Mouse (Mus musculus): ENCODE measurements at regions not wholly inside any gene's neighbourhood (a gene's known extent, or its start where the extent isn't known, plus 50 kb on each side); places are given as distances from the start of the nearest gene placed in this dataset.

DNA sequence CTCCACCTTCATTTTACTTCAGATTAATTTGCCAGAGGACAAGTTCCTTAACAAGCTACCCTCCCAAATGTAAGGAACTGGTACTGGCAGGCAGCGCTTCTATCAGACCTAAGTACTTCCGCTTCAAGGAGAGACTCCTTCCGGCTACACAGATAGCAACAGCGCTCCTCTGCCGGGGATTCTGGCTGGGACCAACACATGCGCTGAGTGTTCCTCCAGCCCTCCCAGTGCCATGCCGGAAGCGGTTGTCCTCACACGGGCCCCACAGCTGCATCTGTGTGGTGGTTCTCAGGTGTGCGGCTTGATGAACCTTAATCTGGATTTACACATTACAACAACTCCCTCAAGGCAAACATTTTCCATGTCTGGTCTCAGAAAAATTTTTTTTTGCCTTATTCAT, 336.1 kb upstream of the Map3k7 start:
- H3K27ac ChIP-seq (replicated peaks): no peak overlapping the region
- no peak overlapping the region for H3K4me3 ChIP-seq (ENCODE audit: low read depth, low read length)
- H3K36me3 ChIP-seq (ENCODE audit: control insufficient read depth, insufficient read depth, low read length): no peaks in the 10 kb centered on the region
- 88% methylated on average over 10 of the region's 10 CpGs for WGBS
- no peak overlapping the region for H3K4me2 ChIP-seq (replicated peaks; ENCODE audit: low read depth)
- no peak overlapping the region for H3K9ac ChIP-seq (ENCODE audit: low read length)
- H3K9me3 ChIP-seq (ENCODE audit: control insufficient read depth, low read length): no peaks in the 10 kb centered on the region
- TF ChIP-seq CTCF (IDR thresholded peaks at IDR 0.05; ENCODE audit: low read depth) (no peak), EP300 (optimal IDR thresholded peaks at IDR 0.05) (no peak)
- DNase-seq (ENCODE audit: low spot score) (no peak), ATAC-seq (ENCODE audit: low FRiP score, low TSS enrichment) (no peak)
- no peaks in the 10 kb centered on the region for H3K4me1 ChIP-seq (replicated peaks; ENCODE audit: control insufficient read depth, insufficient read depth)
- no peaks in the 10 kb centered on the region for H3K27me3 ChIP-seq (ENCODE audit: control insufficient read depth, insufficient read depth, low read length)

GRCm38 (mm10) chr4:31638564-31638963, 325.3 kb upstream of the Map3k7 start:
- no peaks in the 10 kb centered on the region for H3K27me3 ChIP-seq (ENCODE audit: control insufficient read depth, insufficient read depth, low read length)
- H3K9me3 ChIP-seq (ENCODE audit: control insufficient read depth, low read length): no peaks in the 10 kb centered on the region
- no peak overlapping the region for H3K4me2 ChIP-seq (replicated peaks; ENCODE audit: low read depth)
- H3K9ac ChIP-seq (ENCODE audit: low read length): no peak overlapping the region
- no peak overlapping the region for H3K27ac ChIP-seq (replicated peaks)
- no peaks in the 10 kb centered on the region for H3K4me1 ChIP-seq (replicated peaks; ENCODE audit: control insufficient read depth, insufficient read depth)
- ATAC-seq (ENCODE audit: low FRiP score, low TSS enrichment) (no peak), DNase-seq (ENCODE audit: low spot score) (no peak)
- WGBS: 84% methylated on average over 6 of the region's 6 CpGs
- H3K36me3 ChIP-seq (ENCODE audit: control insufficient read depth, insufficient read depth, low read length): no peaks in the 10 kb centered on the region
- no peak overlapping the region for H3K4me3 ChIP-seq (ENCODE audit: low read depth, low read length)
- no peak for TF ChIP-seq CTCF (IDR thresholded peaks at IDR 0.05; ENCODE audit: low read depth)
- no peak for TF ChIP-seq EP300 (optimal IDR thresholded peaks at IDR 0.05)

DNA sequence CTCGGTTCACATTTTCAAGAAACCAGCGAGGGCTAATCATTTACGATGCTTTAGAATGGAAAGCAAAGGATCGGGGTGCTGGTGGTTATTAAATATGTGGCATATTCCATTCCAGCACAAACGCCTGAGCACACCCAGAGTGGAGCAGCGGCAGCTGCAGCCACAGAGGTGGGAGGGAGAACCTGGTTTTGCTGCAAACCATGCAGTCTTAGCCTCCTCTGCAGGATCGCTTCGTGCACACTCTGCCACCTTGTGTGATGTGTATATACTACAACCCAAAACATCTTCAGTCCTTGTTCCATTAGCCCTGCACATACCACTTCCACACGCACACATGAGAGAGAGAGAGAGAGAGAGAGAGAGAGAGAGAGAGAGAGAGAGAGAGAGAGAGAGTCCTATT, 321.7 kb upstream of the Map3k7 start:
- DNase-seq (ENCODE audit: low spot score): peak; percentile 30
- TF ChIP-seq CTCF (IDR thresholded peaks at IDR 0.05; ENCODE audit: low read depth) (peak; percentile 72), EP300 (optimal IDR thresholded peaks at IDR 0.05) (no peak)
- Histone ChIP-seq H3K27me3 (ENCODE audit: control insufficient read depth, insufficient read depth, low read length) (no peaks in the 10 kb centered on the region), H3K9me3 (ENCODE audit: control insufficient read depth, low read length) (no peaks in the 10 kb centered on the region), H3K4me1 (replicated peaks; ENCODE audit: control insufficient read depth, insufficient read depth) (no peaks in the 10 kb centered on the region), H3K4me2 (replicated peaks; ENCODE audit: low read depth) (peak overlapping the region; percentile 25), H3K9ac (ENCODE audit: low read length) (no peak overlapping the region), H3K36me3 (ENCODE audit: control insufficient read depth, insufficient read depth, low read length) (no peaks in the 10 kb centered on the region), H3K27ac (replicated peaks) (no peak overlapping the region; the same call in 1 of the 2 replicates), H3K4me3 (ENCODE audit: low read depth, low read length) (no peak overlapping the region)
- ATAC-seq (ENCODE audit: low FRiP score, low TSS enrichment): peak; percentile 88; the same call in 1 of the 2 replicates
- WGBS: 23% methylated on average over 9 of the region's 9 CpGs

DNA sequence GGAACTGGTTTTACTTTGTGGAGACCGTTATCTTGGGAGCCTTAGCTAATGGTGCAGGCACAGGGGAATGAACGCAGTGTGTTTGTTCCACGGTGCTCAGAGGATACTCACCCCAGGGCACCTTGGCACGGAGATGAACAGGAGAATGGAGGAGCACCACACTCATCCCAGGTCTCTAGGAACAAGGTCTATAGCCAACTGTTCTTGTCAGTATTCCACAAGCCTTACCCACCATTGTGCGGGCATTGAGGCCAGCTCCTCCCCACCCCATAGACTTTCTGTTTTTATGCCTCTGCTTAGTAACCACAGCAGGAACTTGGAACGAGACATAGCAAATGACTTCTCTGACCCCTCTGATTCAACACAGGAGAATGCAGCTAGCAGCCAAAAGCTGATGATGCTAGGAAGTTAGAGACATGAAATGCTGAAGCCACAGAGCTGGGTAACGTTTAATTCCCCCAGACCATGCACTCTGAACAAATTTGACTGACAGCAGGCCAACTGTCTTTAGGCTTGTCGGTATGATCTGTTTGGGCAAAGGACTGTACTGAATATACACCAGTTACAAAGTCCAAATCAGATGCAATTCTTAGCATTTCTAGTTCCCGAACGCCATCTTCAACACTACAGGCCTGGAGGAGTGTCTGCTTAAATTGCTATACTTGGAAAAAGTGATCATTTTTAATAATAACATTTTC, 321.2 kb upstream of the Map3k7 start:
- DNase-seq (ENCODE audit: low spot score): peak; percentile 15
- no peak overlapping the region for H3K4me3 ChIP-seq (ENCODE audit: low read depth, low read length)
- peak overlapping the region; percentile 25 for H3K4me2 ChIP-seq (replicated peaks; ENCODE audit: low read depth)
- H3K27me3 ChIP-seq (ENCODE audit: control insufficient read depth, insufficient read depth, low read length): no peaks in the 10 kb centered on the region
- no peaks in the 10 kb centered on the region for H3K4me1 ChIP-seq (replicated peaks; ENCODE audit: control insufficient read depth, insufficient read depth)
- TF ChIP-seq EP300 (optimal IDR thresholded peaks at IDR 0.05) (no peak), CTCF (IDR thresholded peaks at IDR 0.05; ENCODE audit: low read depth) (no peak)
- H3K9ac ChIP-seq (ENCODE audit: low read length): no peak overlapping the region
- 32% methylated on average over 10 of the region's 10 CpGs for WGBS
- H3K36me3 ChIP-seq (ENCODE audit: control insufficient read depth, insufficient read depth, low read length): no peaks in the 10 kb centered on the region
- peak; percentile 56; the same call in 1 of the 2 replicates for ATAC-seq (ENCODE audit: low FRiP score, low TSS enrichment)
- no peaks in the 10 kb centered on the region for H3K9me3 ChIP-seq (ENCODE audit: control insufficient read depth, low read length)
- H3K27ac ChIP-seq (replicated peaks): no peak overlapping the region; the same call in 1 of the 2 replicates

- no peak for ATAC-seq (ENCODE audit: low FRiP score, low TSS enrichment)
- WGBS: 81% methylated on average over 8 of the region's 8 CpGs
- no peak overlapping the region for H3K4me2 ChIP-seq (replicated peaks; ENCODE audit: low read depth)
- no peak overlapping the region for H3K4me3 ChIP-seq (ENCODE audit: low read depth, low read length)
- no peak overlapping the region for H3K27ac ChIP-seq (replicated peaks)
- no peak for TF ChIP-seq EP300 (optimal IDR thresholded peaks at IDR 0.05)
- no peaks in the 10 kb centered on the region for H3K36me3 ChIP-seq (ENCODE audit: control insufficient read depth, insufficient read depth, low read length)
- no peak overlapping the region for H3K9ac ChIP-seq (ENCODE audit: low read length)
- H3K9me3 ChIP-seq (ENCODE audit: control insufficient read depth, low read length): no peaks in the 10 kb centered on the region
- no peaks in the 10 kb centered on the region for H3K4me1 ChIP-seq (replicated peaks; ENCODE audit: control insufficient read depth, insufficient read depth)
- H3K27me3 ChIP-seq (ENCODE audit: control insufficient read depth, insufficient read depth, low read length): no peaks in the 10 kb centered on the region
- DNase-seq (ENCODE audit: low spot score): no peak
Observed at GRCm38 (mm10) chr4:31648631-31649368, 315.1 kb upstream of the Map3k7 start.
